Mouse (Mus musculus) cerebellum, postnatal 4 days (tissue): ENCODE measurements around the gene Olfr543.
"Not testable (repeated sequence)": the region's sequence is repeated elsewhere in the genome, so short reads cannot be mapped to it uniquely, and the experiment has no call there.

Experiments
- DNase-seq, 2 experiments: peaks; one replicate each; pipeline ENCODE4 v3.0.0; 2022; ENCODE audit warnings: low spot score in 2 of 2, mixed read lengths in 1 of 2

The Olfr543 gene

DNA sequence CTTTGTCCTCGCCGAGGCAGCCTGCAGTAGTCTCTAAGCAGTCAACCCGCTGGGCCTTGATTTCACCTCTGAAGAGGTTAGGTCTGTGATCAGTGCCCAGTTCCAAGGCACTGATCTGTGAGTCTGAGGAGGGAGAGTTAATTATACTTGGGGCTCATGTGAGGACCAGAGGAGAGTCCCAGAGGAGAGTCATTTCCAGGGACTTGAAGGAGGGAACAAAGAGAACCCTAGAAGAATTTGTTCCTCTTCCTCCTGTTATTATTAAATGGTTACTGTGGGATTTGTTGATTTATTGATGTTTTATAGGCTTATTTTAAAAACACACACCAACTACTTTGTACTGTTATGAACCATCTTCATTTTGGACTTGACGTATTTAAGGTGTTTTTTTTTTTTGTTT is at the start of gene Olfr543:
Olfr543 (minus strand) TSS at position 101 of the 400 bp plus-strand sequence.
- DNase-seq, result no peak

DNA sequence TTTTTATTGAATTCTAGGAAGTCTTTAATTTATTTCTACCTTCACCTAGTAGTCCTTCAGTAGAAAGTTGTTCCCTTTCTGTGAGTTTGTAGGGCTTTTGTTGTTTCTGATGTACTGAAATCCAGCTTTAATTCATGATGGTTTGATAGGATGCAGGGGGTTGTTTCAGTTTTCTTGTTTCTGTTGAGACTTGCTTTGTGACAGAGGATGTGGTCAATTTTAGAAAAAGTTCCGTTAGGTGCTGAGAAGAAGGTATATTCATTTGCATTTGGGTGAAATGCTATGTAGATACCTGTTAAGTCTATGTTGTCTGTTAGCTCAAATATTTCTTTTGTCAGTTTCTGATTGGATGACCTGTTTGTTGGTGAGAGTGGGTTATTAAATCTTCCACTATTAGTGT is 47.6 kb upstream of the Olfr543 start:
- no peak for DNase-seq

DNA sequence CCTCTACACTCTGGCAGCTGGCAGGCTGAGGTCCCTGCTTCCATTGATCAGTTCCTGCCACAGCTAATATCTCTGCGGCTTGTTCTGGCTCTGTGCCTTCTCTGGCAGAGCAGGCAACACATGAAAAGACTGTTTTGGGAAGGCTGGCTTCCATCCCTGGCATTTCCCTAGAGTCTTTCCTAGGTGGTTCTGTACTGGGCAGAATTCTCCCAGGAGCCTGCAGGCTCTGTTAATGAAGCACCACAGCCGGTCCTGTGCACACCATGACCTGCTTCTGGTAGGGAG is 35.5 kb upstream of the Olfr543 start:
- DNase-seq, result peak in 1 of 2 experiments; percentile 16

DNA sequence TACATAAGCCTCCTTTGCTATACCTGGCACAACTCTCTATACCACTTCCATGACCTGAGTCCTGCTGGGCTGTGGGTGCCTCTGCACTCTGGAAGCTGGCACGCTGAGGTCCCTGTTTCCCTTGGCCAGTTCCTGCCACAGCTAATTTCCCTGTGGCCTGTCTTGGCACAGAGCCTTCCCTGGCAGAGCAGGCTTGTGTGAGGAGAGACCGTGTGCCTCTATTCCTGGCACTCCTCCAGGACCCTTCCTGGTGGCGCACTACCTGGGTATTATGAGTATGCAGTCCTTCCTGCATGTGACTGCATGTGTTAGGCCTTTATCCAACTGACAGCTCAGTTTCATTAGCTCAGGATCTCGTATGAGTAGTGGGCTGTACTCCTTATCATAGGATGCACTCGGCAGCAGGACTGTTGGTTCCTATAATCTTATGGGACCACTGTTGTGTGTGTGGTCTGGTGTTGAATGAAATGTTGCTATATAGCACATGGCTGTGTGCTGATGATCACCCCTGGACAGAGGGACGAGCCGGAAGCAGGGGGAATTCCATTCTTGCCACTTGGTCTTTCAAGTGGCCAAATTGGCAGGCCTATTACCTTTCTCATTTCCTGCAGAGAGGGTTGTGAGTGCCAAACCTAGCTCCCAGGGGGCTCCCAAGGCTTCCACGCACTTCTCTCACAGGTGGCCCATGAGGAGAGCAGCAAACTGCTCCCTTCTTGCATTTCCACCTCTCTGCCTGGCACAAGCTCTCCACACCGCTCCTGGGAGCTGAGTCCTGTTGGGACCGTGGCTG is 35.0 kb upstream of the Olfr543 start:
- DNase-seq, result peak in 1 of 2 experiments; percentile 47

DNA sequence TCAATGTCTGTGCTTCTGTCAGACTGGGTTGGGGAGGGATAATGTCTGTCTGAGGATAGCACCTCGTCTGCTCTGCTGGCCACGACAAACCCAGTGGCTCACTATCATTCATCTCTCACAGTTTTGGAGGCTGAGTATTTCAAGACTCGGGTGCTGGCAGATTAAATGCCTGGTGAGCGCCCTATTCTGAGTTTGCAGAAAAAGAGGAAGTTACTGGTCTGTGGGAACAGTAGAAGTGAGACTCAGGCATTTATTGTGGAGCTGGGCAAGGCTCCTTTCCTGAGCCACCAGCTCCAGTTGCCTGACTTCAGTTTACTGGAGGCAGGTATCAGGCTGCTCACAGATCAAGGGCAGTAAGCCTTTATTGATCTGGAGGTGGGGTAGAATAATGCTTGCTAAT is 32.7 kb upstream of the Olfr543 start:
- DNase-seq, result no peak

DNA sequence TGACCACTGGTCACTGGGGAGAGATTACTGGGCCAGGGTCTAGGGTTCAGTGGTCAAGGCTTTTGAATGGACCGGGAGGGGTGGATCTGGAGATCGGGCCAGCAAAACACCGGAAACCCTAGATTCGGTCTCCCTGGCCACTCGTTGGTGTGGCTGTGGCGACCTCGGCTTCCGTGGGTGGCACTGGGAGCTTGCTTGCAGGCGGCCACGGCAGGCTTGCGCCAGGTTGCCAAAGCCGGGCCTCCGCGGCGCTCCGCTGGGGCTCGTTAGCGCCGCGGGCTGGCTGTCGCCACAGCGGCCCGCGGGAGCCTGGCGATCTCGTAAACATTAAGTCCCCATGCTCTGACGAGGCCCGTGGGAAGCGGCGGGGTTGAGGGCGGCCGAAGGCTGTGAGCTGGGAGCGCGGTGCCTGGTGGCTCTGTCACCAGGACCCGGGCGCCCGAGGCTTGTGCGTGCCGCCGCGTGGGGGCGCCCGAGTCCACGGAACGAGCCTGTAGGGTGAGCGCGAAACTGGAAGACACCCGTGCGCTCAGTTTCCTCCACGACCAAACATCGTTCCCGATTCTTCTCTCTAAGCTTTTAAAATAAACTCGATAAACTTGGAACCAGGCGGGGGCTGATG is 31.4 kb upstream of the Olfr543 start:
- DNase-seq, result peak; percentile 89 to 92

DNA sequence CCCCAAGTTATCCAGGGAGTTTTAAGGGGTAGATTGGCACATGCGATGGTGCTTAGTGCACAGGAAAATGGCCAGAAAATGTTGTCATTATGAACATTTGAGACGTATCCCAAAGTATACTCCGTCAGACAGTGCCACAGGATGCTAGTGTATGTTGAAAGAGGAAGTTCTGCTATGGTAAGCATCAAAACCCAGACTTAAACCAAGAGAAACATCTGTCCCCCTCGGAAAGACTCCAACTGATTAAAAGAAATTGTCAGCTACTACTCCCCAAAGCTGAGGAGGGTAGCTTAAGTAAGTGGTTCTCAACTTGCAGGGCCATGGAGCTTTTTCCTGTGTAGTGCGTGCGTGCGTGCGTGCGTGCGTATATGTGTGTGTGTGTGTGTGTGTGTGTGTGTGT is 30.4 kb upstream of the Olfr543 start:
- no peak for DNase-seq

DNA sequence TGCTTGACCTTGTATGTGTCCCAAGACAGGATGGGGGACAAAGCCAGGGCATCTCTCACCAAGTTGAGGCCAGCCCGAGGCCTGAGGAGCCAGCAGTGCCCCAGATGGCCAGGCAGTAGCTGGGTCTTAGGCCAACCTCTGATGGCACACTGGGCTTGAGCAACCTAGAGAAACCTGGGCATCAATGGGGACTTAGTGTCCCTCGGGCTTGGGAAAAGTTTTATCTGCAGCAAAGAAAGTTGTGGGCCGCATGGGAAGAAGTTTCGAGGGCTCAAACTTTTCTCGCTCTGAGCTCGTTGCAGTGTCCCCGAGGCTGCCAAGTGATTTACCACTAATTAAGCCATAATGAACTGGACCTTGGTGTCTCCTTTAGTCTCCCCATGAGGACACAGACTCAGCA is 28.2 kb upstream of the Olfr543 start:
- DNase-seq, result no peak

DNA sequence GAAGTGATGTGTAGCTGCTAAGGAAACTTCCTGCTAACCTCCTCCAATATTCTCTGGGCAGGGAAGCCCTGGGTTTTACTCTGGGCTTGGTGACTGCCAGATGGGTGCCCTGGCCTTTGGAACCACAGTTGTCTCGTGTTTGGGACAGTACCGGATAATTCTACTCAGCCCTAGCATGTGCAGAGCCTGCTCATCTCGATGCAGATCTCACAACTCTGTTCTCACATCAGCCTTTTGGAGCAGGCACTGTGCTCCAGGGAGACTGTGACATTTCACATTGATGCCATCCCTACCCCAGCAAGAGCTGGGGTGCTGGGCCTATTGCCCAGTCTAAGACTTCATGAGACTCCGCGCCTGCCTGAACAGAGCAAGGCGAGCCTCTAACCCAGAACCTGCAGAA is 27.2 kb upstream of the Olfr543 start:
- DNase-seq, result no peak

DNA sequence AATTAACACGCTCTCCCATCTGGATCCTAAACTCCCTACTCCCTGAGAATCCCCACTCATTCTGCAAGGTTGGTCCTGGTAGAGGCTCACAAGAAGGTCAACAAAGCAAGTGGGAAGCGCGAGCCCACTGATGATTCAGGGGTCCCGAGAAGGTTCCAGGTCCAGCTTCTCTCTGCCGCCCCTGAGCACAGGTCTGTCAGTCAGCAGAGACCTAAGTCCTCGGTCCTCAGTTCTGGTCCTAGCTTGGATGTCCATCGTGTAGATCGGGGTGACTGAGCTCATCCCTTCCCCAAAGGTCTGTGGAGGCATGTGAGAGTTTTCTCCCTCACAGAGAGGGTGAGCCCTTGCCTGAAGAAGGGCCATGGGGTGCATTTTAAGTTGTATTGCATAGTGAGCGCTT is 26.6 kb upstream of the Olfr543 start:
- no peak for DNase-seq

DNA sequence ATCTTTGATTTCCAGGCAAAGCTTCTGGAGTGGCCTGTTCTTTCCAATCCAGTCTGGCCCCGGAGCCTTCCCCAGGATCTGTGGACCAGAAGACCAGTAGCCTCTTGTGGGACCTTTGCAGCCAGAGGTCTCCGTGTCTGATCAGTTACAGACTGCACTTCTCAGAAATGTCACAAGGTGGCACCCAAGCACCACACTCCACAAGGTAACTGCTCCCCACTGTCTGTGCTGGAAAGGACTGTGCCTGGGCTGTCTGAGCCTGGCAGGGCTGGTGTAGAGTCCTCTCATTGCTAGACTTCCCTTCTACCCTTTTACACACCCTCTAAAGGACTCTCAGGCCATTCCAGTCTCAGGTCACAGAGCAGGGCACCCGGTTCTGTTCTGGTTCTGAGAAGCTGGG is 25.4 kb upstream of the Olfr543 start:
- peak; percentile 62 to 77 for DNase-seq

DNA sequence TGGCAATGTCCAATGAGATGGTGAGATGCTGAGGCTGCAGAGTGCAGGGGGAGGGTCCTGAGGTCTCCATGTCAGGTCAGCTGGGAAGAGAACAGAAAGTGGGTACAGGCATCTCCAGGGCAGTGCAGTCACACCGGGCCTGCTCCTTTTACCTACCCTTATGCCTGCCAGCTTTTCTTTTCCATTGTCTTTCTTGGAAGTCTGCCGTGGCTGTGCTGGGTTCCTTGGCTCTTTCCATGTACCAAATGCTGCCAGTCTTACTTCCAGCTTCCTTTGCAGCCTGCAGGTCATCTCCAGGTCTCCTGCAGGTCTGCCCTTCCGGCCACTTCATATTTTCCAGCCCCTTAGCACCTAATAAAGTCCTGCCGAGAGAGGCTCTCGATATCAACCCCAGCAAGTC is 20.5 kb upstream of the Olfr543 start:
- no peak for DNase-seq

DNA sequence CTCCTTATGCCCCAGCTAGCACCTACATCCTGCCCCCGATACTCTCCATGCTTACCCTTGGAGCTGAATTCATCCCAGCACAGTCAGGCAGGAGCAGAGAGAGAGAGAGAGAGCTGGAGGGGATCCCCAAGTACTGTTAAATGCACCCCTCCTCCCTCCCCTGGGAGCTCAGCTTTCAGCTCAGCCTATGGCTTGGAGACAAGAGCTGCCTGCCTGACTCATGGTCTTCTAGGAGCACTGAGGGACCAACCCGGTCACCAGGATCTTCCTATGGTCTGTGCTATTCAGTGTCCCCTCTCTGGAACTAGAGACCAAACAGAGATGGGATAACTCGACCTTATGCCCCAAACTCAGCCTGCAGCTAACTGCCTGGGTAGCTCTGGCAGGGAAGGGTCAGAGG is 18.0 kb upstream of the Olfr543 start, which contains the start of gene Olfr545:
Olfr545 (minus strand) TSS at position 101 of the 400 bp plus-strand sequence.
- no peak for DNase-seq

DNA sequence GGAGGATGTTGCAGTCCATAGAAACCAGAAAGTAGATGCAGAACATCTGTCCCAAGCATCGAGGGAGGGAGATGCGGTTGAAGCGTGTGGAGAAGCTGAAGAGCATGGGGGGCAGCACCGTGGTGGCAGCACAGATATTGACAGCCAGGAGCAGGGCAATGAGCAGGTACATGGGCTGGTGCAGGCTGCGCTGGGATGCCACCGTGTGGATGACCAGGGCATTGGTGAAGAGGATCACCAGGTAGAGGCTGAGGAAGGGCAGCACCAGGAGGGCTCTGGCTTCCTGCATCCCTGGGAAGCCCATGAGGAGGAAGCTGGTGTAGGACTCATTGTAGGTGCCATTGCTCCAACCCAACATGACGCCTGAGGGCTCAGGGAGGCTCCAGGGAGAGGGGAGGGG is 12.9 kb upstream of the Olfr543 start:
- not testable (repeated sequence) for DNase-seq

DNA sequence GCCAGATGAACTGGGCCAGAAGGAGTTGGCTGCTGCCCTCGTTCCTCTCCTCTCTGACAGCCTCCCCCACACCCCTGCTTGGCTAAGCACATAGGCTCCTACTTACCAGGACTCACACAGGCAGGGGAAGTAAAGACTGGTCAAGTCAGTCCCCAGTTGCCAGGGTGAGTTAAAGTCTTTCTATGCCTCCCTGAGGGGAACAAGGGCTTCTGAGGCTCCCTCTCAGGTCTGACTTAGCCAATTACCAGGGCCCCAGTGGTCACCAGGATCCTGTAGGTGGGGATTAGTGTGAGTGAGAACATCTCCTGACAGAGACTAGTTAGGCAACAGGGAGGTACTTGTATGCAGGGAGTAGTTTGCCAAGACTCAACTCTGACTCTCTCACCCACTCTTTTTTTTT is 6.7 kb upstream of the Olfr543 start, which contains the start of gene Olfr544:
Olfr544 (minus strand) TSS at position 153 of the 400 bp plus-strand sequence.
- DNase-seq, result no peak

DNA sequence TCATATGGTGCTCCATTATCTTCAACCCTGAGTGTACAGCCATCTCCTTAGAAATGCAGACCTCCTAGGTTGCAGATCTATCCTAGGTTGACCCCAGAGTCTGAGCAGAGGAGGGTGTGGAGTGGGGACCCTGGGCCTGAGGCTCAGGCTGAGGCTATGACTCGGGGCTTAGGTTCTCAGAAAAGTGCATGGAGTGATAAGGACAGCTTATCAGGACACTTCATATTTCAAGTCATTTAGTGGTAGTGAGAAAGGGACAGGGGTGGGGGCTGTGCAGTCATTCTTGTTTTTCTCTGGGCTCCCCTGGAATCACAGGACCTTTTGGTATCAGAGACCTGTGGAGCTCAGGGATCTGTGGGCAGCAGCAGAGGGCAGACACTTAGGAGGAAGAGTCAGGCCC is 4.6 kb upstream of the Olfr543 start:
- no peak for DNase-seq

DNA sequence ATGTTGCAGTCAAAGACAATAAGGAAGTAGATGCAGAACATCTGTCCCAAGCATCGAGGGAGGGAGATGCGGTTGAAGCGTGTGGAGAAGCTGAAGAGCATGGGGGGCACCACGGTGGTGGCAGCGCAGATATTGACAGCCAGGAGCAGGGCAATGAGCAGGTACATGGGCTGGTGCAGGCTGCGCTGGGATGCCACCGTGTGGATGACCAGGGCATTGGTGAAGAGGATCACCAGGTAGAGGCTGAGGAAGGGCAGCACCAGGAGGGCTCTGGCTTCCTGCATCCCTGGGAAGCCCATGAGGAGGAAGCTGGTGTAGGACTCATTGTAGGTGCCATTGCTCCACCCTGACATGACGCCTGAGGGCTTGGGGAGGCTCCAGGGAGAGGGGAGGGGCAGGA is 3.3 kb upstream of the Olfr543 start:
- not testable (repeated sequence) for DNase-seq

DNA sequence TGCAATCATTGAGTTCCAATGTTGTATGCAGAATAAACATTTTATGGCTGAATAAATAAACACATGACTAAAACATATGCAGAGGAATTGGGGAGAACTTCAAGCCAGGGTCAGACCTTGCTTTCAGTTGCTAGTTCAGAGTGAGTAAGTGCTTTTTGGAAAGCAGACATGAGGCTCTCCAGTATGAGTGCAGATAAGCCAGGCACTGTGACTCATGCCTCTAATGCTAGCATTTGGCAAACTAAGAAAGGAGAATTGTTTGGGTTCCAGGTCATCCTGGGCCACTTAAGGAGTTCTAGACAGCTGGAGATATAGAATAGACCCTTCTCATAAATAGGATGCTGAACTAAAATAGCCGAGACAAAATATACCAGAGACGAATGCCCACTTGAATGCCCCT is 2.2 kb upstream of the Olfr543 start:
- DNase-seq, result no peak

DNA sequence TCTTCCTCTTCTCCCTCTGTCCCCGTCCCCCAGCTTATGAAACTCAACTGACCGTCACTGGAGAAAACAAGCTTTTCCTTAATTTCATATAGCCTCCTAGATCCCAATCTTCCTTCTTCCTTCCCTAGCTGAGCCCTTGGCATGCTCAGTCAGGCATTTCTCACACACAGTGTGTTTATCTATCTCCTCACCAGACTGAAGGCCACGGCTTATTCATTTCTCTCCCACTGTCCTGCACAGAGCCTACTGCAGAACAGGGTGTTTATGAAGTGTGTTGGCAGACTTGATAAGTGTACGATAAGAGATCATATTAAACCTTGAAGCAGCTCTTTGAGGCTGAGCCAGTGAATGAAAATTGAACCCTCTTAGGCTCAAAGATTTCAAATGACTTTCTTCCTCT is 658 bp downstream of the Olfr543 start:
- no peak for DNase-seq

DNA sequence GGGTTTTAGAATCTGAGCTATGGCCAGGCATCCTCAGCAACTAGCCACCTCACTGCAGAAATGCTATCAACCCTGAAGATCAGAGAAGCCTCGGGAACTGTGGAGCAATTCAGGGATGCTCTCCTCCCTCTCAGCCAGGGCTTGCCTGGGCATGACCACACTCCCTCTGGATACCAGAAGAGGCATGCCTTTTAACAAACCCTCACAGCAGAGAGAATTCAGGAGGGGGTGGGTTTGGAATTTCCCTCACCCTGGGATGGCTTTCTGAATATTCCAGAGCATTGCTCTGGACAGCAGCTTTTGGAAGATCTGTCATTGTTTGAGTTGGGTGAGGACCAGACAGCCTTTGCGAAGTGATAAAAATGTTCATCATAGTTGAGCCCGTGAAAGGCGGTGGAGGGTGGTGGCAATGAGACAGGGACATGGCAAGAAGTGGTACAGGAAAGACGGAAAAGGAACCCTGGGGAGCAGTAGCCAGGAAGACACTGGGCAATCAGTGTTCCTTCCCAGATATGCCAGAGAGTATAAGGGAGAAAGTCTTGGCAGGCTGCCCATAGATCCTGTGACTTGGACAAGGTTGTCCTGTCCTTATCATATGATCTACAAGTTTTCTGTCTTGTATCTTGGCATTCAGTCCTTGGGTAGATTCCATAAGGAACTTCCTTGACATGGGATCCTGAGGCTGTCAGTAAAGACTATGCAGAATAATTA is 2.0 kb downstream of the Olfr543 start:
- no peak for DNase-seq

DNA sequence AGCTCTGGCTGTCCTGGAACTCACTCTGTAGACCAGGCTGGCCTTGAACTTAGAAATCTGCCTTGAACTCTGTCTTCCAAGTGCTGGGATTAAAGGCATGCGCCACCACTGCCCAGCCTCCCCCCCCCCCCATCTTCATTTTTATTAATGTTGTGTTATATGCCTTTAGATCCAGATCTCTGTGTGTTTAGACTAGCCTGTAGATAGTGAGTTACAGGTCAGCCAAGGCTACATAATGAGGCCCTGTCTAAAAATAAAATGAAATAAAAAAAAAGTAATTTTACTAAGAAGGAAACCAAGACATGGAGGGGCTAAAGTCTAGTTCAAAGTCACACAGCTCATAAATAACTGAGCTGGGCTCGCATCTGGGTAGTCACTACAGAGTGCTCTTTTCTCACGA is 2.6 kb downstream of the Olfr543 start:
- DNase-seq, result no peak

DNA sequence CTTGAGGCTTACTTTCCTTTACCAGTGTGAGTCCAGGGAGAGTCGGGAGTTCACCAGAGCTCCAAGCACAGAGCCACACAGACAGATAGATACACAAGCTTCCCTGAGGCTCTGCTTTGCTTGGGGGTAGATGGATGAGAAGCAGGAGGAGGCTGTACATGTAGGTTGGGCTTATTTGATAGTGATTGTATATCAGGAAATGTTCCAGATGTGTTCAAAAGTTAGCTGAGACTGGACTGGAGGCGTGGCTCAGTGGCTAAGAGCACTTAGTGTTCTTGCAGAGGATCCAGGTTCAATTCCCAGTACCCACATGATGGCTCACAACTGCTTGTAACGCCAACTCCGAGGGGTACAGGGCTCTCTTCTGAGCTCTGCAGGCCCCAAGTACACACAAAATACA is 3.1 kb downstream of the Olfr543 start:
- DNase-seq, result no peak

DNA sequence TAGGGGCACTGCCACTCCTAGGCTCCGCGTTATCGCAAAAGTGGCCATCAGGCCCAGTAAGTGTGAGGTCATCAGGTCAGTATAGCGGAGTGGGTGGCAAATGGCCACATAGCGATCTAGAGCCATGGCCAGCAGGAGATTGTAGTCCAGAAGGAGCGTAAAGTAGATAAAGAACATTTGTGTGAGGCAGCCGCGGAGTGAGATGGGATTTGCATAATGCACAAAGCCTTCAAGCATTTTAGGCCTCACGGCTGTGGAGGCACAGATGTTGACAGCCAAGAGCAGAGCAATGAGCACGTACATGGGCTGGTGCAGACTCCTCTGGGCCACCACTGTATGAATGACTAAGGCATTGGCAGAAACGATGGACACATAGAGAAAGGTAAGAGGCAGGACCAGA is 4.1 kb downstream of the Olfr543 start:
- no peak for DNase-seq
